Mouse (Mus musculus) stomach, postnatal 0 days (tissue): Measurements from ENCODE around the gene Cygb. TPM values are rescaled to one million over a fixed set of nuclear protein-coding genes. Genes with fewer than 3 reads are reported as not detected.

ENCODE experiments used
- ATAC-seq: fragments of 200-750 bp; cut with Nextera tagmentation; 2 replicates; pipeline ENCODE4 v1.8.0; 2017; ENCODE audit not compliant: low FRiP score, low TSS enrichment
- DNase-seq: peaks from one replicate; pipeline ENCODE4 v3.0.0-alpha.2; 2016; ENCODE audit warnings: low spot score
- H3K27ac ChIP-seq: fragments of 300-500 bp; sonication (generic); replicated peaks from 2 replicates; pipeline ENCODE4 v1.5.1; 2014; ENCODE audit warnings: mild to moderate bottlenecking, control low read depth
- H3K27me3 ChIP-seq: fragments of 300-500 bp; sonication (generic); 2 replicates; pipeline ENCODE4 v1.6.1; 2014; ENCODE audit warnings: low read length; ENCODE audit not compliant: control insufficient read depth, insufficient read depth
- H3K36me3 ChIP-seq: fragments of 300-500 bp; sonication (generic); 2 replicates; pipeline ENCODE4 v1.6.1; 2014; ENCODE audit warnings: low read length, mixed read lengths; ENCODE audit not compliant: control insufficient read depth, insufficient read depth
- H3K4me1 ChIP-seq: fragments of 300-500 bp; sonication (generic); replicated peaks from 2 replicates; pipeline ENCODE4 v1.6.1; 2014; ENCODE audit warnings: antibody characterized with exemption; ENCODE audit not compliant: control insufficient read depth, insufficient read depth
- H3K4me2 ChIP-seq: fragments of 300-500 bp; sonication (generic); replicated peaks from 2 replicates; pipeline ENCODE4 v1.6.1; 2014; ENCODE audit warnings: low read depth, mild to moderate bottlenecking, control low read depth, moderate library complexity
- H3K4me3 ChIP-seq: fragments of 300-500 bp; sonication (generic); 2 replicates; pipeline ENCODE4 v1.5.1; 2014; ENCODE audit warnings: low read depth, low read length, control low read depth
- H3K9ac ChIP-seq: fragments of 300-500 bp; sonication (generic); 2 replicates; pipeline ENCODE4 v1.6.1; 2014; ENCODE audit warnings: mild to moderate bottlenecking, low read length, control low read depth, mixed read lengths
- H3K9me3 ChIP-seq: fragments of 300-500 bp; sonication (generic); 2 replicates; pipeline ENCODE4 v1.6.1; 2016; ENCODE audit warnings: low read length; ENCODE audit not compliant: control insufficient read depth
- CTCF ChIP-seq: IDR thresholded peaks from 2 replicates; pipeline ENCODE4 v1.5.1; 2016; ENCODE audit warnings: antibody characterized with exemption, low read depth, mild to moderate bottlenecking, moderate library complexity
- EP300 ChIP-seq: optimal IDR thresholded peaks from 2 replicates; pipeline ENCODE3; 2016; ENCODE audit warnings: antibody characterized with exemption
- WGBS: fragments of 180-500 bp; shearing (Covaris S2); extraction: QIAGEN DNeasy Blood & Tissue Kit; methylation state at CpG from one replicate; pipeline ENCODE4 v1.1.7; 2014; 5-methylcytosine and 5-hydroxymethylcytosine counted together
- polyA plus RNA-seq: library from polyadenylated mRNA; unstranded; fragments of >200 nt; fragmentation: Nextera tagmentation; extraction: Ambion mirVana; gene quantifications from 2 replicates; pipeline ENCODE4 v1.2.1, GENCODE M21; 2015

The Cygb gene
- polyA plus RNA-seq, 1 experiment from 2014 or later = 22.2 TPM

- 3% methylated on average over 63 of the region's 73 CpGs for WGBS
- ATAC-seq (peak; percentile 75), DNase-seq (peak; percentile 79)
- H3K9me3 ChIP-seq = no peaks in the 10 kb centered on the region
- peak overlapping the region; percentile 80 for H3K9ac ChIP-seq
- H3K4me3 ChIP-seq = peak overlapping the region; percentile 63
- no peaks in the 10 kb centered on the region; the same call in 1 of the 2 replicates for H3K4me1 ChIP-seq
- no peaks in the 10 kb centered on the region for H3K27me3 ChIP-seq
- peak overlapping the region; percentile 87 for H3K4me2 ChIP-seq
- no peaks in the 10 kb centered on the region for H3K36me3 ChIP-seq
- TF ChIP-seq CTCF = peak; percentile 57
- no peak for TF ChIP-seq EP300
- peak overlapping the region; percentile 94 for H3K27ac ChIP-seq
These were observed 40.4 kb upstream of the Cygb start for GRCm38 (mm10) chr11:116694250-116695193.

- ATAC-seq = peak; percentile 87
- Histone ChIP-seq H3K4me2 (peak overlapping the region; percentile 87), H3K27me3 (no peaks in the 10 kb centered on the region), H3K9me3 (no peaks in the 10 kb centered on the region), H3K36me3 (no peaks in the 10 kb centered on the region), H3K27ac (peak overlapping the region; percentile 94), H3K9ac (peak overlapping the region; percentile 80), H3K4me1 (no peaks in the 10 kb centered on the region; the same call in 1 of the 2 replicates), H3K4me3 (peak overlapping the region; percentile 63)
- no peak for TF ChIP-seq EP300
- TF ChIP-seq CTCF = no peak
- 34% methylated on average over 4 of the region's 4 CpGs for WGBS
- no peak for DNase-seq
These were observed 39.8 kb upstream of the Cygb start for GRCm38 (mm10) chr11:116693899-116694249.

GRCm38 (mm10) chr11:116690701-116691575 is 36.8 kb upstream of the Cygb start:
- no peak overlapping the region for H3K27ac ChIP-seq
- ATAC-seq = 0 out of 2 replicates have a peak, but pooled peaks have one; percentile 13
- peak; percentile 46 for DNase-seq
- no peaks in the 10 kb centered on the region for H3K9me3 ChIP-seq
- no peak overlapping the region for H3K4me2 ChIP-seq
- TF ChIP-seq EP300 = no peak
- TF ChIP-seq CTCF = no peak
- WGBS = 51% methylated on average over 18 of the region's 18 CpGs
- H3K27me3 ChIP-seq = no peaks in the 10 kb centered on the region
- H3K4me3 ChIP-seq = no peak overlapping the region
- no peaks in the 10 kb centered on the region for H3K36me3 ChIP-seq
- H3K4me1 ChIP-seq = no peaks in the 10 kb centered on the region; the same call in 1 of the 2 replicates
- H3K9ac ChIP-seq = no peak overlapping the region

- TF ChIP-seq CTCF (no peak), EP300 (no peak)
- Histone ChIP-seq H3K27me3 (no peaks in the 10 kb centered on the region), H3K9ac (no peak overlapping the region), H3K36me3 (peaks cover 4% of the 10 kb centered on the region), H3K4me2 (no peak overlapping the region), H3K27ac (no peak overlapping the region), H3K4me1 (no peaks in the 10 kb centered on the region; the same call in 1 of the 2 replicates), H3K4me3 (no peak overlapping the region), H3K9me3 (no peaks in the 10 kb centered on the region)
- WGBS = 95% methylated on average over 10 of the region's 10 CpGs
- ATAC-seq (no peak), DNase-seq (no peak)
These were observed 35.5 kb upstream of the Cygb start for GRCm38 (mm10) chr11:116689622-116690021.

GRCm38 (mm10) chr11:116687897-116688296 is 33.8 kb upstream of the Cygb start:
- no peak for TF ChIP-seq EP300
- no peak for TF ChIP-seq CTCF
- Histone ChIP-seq H3K9me3 (no peaks in the 10 kb centered on the region), H3K36me3 (peaks cover 4% of the 10 kb centered on the region), H3K4me3 (no peak overlapping the region), H3K27ac (no peak overlapping the region), H3K9ac (no peak overlapping the region), H3K27me3 (no peaks in the 10 kb centered on the region), H3K4me2 (no peak overlapping the region), H3K4me1 (peaks cover 2% of the 10 kb centered on the region; the same call in 1 of the 2 replicates)
- DNase-seq (no peak), ATAC-seq (no peak)
- WGBS = 69% methylated on average over 8 of the region's 8 CpGs
